In the genomic region with DNA sequence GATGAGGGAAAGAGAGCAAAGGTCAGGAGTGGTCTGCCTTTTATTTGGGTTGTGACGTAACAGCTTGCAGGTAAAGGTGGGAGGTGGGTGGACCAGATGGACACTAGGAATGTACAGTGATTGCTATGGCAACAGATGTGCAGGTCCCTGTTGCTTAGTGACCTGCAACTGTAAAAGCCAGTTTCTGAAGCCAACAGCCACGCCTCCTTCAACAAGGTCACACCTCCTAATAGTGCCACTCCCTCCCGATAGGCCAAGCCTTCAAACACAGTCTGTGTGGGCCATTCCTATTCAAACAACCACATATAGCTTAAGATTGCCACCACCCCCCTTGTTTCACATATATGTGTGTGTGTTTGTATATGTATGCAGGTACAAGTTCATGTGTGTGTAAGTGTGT, we compare ENCODE assay signal across 24 mouse cellular contexts. TPM values are rescaled to one million over a fixed set of nuclear protein-coding genes. Genes with fewer than 3 reads are reported as not detected.
DNase-seq lines count a peak whose midpoint lies in the region; ATAC-seq and TF ChIP-seq lines count a peak whose summit lies in the region.
"Had no signal": no experiment of that assay in that cellular context is flagged by ENCODE, and none has a peak within 500 bp of the region (broad histone marks: within the 10 kb centered on the region; RNA-seq: fewer than 3 reads in every experiment).

No protein-coding gene starts in this region.

- no peak overlapping the region for H3K4me2 ChIP-seq in stomach, embryonic 14.5 days (replicated peaks; ENCODE audit: low read depth, low read length)
- H3K4me2 ChIP-seq in stomach, postnatal 0 days (replicated peaks; ENCODE audit: low read depth): no peak overlapping the region
- H3K4me2 ChIP-seq: embryonic facial prominence, embryonic 13.5 days; embryonic facial prominence, embryonic 15.5 days; forebrain, embryonic 12.5 days had no signal

- H3K27ac ChIP-seq in stomach, embryonic 14.5 days (ENCODE audit: low read length): no peak overlapping the region
- no peak overlapping the region for H3K27ac ChIP-seq in stomach, postnatal 0 days (replicated peaks)
- H3K27ac ChIP-seq: embryonic facial prominence, embryonic 13.5 days; embryonic facial prominence, embryonic 15.5 days; forebrain, embryonic 10.5 days; forebrain, embryonic 12.5 days had no signal

- no peaks in the 10 kb centered on the region for H3K27me3 ChIP-seq in stomach, embryonic 14.5 days (ENCODE audit: control insufficient read depth, insufficient read depth, low read length)
- no peaks in the 10 kb centered on the region for H3K27me3 ChIP-seq in stomach, postnatal 0 days (ENCODE audit: control insufficient read depth, insufficient read depth, low read length)
- H3K27me3 ChIP-seq: embryonic facial prominence, embryonic 13.5 days; embryonic facial prominence, embryonic 15.5 days; forebrain, embryonic 12.5 days; Patski had no signal

- 0 out of 2 replicates have a peak, but pooled peaks have one; percentile 28 for ATAC-seq in stomach, embryonic 14.5 days (ENCODE audit: insufficient number of reproducible peaks, insufficient read depth, low FRiP score, low read depth)
- ATAC-seq in stomach, postnatal 0 days (ENCODE audit: low FRiP score, low TSS enrichment): no peak
- ATAC-seq: activated CD4-positive, CD25-positive, alpha-beta regulatory T cell, adult 4 months; forebrain, embryonic 14.5 days; forebrain, embryonic 16.5 days; Patski had no signal

- TF ChIP-seq CTCF in stomach, postnatal 0 days (IDR thresholded peaks at IDR 0.05; ENCODE audit: low read depth): no peak

- no peak overlapping the region for H3K4me3 ChIP-seq in stomach, embryonic 14.5 days (ENCODE audit: low read depth, low read length)
- H3K4me3 ChIP-seq in stomach, postnatal 0 days (ENCODE audit: low read depth, low read length): no peak overlapping the region
- H3K4me3 ChIP-seq: embryonic facial prominence, embryonic 13.5 days; embryonic facial prominence, embryonic 15.5 days; erythroblast, embryonic 14.5 days; forebrain, embryonic 10.5 days; forebrain, embryonic 12.5 days had no signal

- no peak overlapping the region for H3K9ac ChIP-seq in stomach, embryonic 14.5 days (replicated peaks; ENCODE audit: low read depth, low read length)
- H3K9ac ChIP-seq in stomach, postnatal 0 days (ENCODE audit: low read length): no peak overlapping the region
- H3K9ac ChIP-seq: embryonic facial prominence, embryonic 13.5 days; embryonic facial prominence, embryonic 15.5 days; forebrain, embryonic 12.5 days had no signal

- WGBS in stomach, embryonic 14.5 days: 62% methylated on average over 3 of the region's 3 CpGs
- 61% methylated on average over 3 of the region's 3 CpGs for WGBS in stomach, postnatal 0 days

- no peaks in the 10 kb centered on the region for H3K36me3 ChIP-seq in stomach, embryonic 14.5 days (ENCODE audit: control insufficient read depth, insufficient read depth, low read length)
- no peaks in the 10 kb centered on the region for H3K36me3 ChIP-seq in stomach, postnatal 0 days (ENCODE audit: control insufficient read depth, insufficient read depth, low read length)
- H3K36me3 ChIP-seq: embryonic facial prominence, embryonic 13.5 days; embryonic facial prominence, embryonic 15.5 days; forebrain, embryonic 10.5 days; forebrain, embryonic 12.5 days; G1E had no signal

- H3K9me3 ChIP-seq in stomach, embryonic 14.5 days (ENCODE audit: control insufficient read depth, low read depth, low read length): no peaks in the 10 kb centered on the region
- H3K9me3 ChIP-seq in stomach, postnatal 0 days (ENCODE audit: control insufficient read depth, low read length): no peaks in the 10 kb centered on the region
- H3K9me3 ChIP-seq: embryonic facial prominence, embryonic 13.5 days; embryonic facial prominence, embryonic 15.5 days; forebrain, embryonic 10.5 days; forebrain, embryonic 12.5 days; G1E had no signal

- H3K4me1 ChIP-seq in stomach, embryonic 14.5 days (ENCODE audit: control insufficient read depth, insufficient read depth, low read length): 0 out of 2 replicates have a peak, but pooled peaks cover 3% of the 10 kb centered on the region
- no peaks in the 10 kb centered on the region for H3K4me1 ChIP-seq in stomach, postnatal 0 days (replicated peaks; ENCODE audit: control insufficient read depth, insufficient read depth)
- H3K4me1 ChIP-seq: forebrain, embryonic 12.5 days had no signal

- no peak for TF ChIP-seq EP300 in stomach, postnatal 0 days (optimal IDR thresholded peaks at IDR 0.05)

- no peak for DNase-seq in stomach, postnatal 0 days (ENCODE audit: low spot score)
- DNase-seq in R1 (ENCODE audit: low read depth, low spot score): peak; percentile 85
- DNase-seq in heart, postnatal 4 days: no peak
- DNase-seq in cerebellum, adult 9-10 months: no peak
- DNase-seq: adrenal gland, adult 8-10 months; adrenal gland, postnatal 14 days; adrenal gland, postnatal 36 days; cerebellum, adult 11-12 months; cerebellum, adult 2 months; cerebellum, adult 9-11 months; cerebellum, postnatal 14 days; cerebellum, postnatal 36 days; embryo, embryonic 11 days had no signal

RNA-seq across cellular contexts. Expression of a gene that starts 45.2 kb away (rescaled TPM):
- polyA plus RNA-seq in stomach, embryonic 14.5 days (2014; fragmentation: Nextera tagmentation; extraction: Ambion mirVana): 28.6 and 31.3 TPM in 2 replicates
- 16.8 and 24.2 TPM in 2 replicates for polyA plus RNA-seq in stomach, postnatal 0 days (2015; fragmentation: Nextera tagmentation; extraction: Ambion mirVana)
- total RNA-seq in heart, postnatal 4 days (2021): 10 to 100 TPM; 55.2 to 57.8 TPM
